Mouse (Mus musculus): ENCODE data around the gene Tctn1. TPM values are rescaled to one million over a fixed set of nuclear protein-coding genes. Genes with fewer than 3 reads are reported as not detected.
A peak's percentile ranks its signal among the peaks of the same experiment; 100 is the strongest.

Tctn1 gene
- polyA plus RNA-seq, 1 experiment: 22.1 TPM

- WGBS: 71% methylated on average over 4 of the region's 4 CpGs
- Histone ChIP-seq H3K27me3 (ENCODE audit: control insufficient read depth, insufficient read depth, low read length) (no peaks in the 10 kb centered on the region), H3K4me3 (ENCODE audit: extremely low read depth, insufficient read depth, insufficient read length) (no peak overlapping the region), H3K36me3 (ENCODE audit: control insufficient read depth, insufficient read depth, low read length) (peaks cover 35% of the 10 kb centered on the region), H3K27ac (ENCODE audit: insufficient read depth, low read length) (peak overlapping the region; percentile 68), H3K4me1 (ENCODE audit: control insufficient read depth, insufficient read depth, insufficient read length) (peaks cover 40% of the 10 kb centered on the region)
- DNase-seq (ENCODE audit: low read depth in 1 of 2, low spot score in 2 of 2): no peak
- no peak for TF ChIP-seq CTCF (IDR thresholded peaks at IDR 0.05; ENCODE audit: extremely low read depth, insufficient read depth, insufficient read length, insufficient replicate concordance)
- TF ChIP-seq POLR2A (IDR thresholded peaks at IDR 0.05; ENCODE audit: low read depth, low read length): no peak
These were observed 35.5 kb downstream of the Tctn1 start for GRCm38 (mm10) chr5:122228772-122229171.

GRCm38 (mm10) chr5:122228271-122228765 lies 35.9 kb downstream of the Tctn1 start:
- 73% methylated on average over 3 of the region's 3 CpGs for WGBS
- H3K27me3 ChIP-seq (ENCODE audit: control insufficient read depth, insufficient read depth, low read length): no peaks in the 10 kb centered on the region
- peak overlapping the region; percentile 72 for H3K27ac ChIP-seq (ENCODE audit: insufficient read depth, low read length)
- H3K4me3 ChIP-seq (ENCODE audit: extremely low read depth, insufficient read depth, insufficient read length): no peak overlapping the region
- H3K4me1 ChIP-seq (ENCODE audit: control insufficient read depth, insufficient read depth, insufficient read length): peaks cover 36% of the 10 kb centered on the region
- DNase-seq (ENCODE audit: low read depth in 1 of 2, low spot score in 2 of 2): peak in 1 of 2 experiments; percentile 40
- TF ChIP-seq POLR2A (IDR thresholded peaks at IDR 0.05; ENCODE audit: low read depth, low read length) (no peak), CTCF (IDR thresholded peaks at IDR 0.05; ENCODE audit: extremely low read depth, insufficient read depth, insufficient read length, insufficient replicate concordance) (no peak)
- peaks cover 31% of the 10 kb centered on the region for H3K36me3 ChIP-seq (ENCODE audit: control insufficient read depth, insufficient read depth, low read length)

DNA sequence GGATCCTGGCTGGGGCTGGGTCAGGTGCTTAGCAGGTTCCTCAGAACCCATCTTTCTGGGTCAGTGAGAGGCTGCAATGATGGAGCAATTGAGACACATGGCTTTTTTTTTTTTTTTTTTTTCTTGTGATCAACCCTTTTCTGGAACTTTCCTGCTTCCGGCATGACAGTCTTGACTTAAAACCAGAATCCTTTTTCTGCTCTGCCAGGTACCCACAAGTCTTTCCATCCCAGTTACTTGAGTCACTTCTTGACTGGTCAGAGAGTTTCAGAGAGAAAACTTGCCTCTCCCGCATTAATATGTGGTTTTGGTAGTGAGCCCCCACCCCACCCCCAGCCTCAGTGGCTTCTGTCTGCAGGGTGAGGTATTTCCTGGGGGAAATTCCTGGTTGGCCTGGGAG lies 40.0 kb downstream of the Tctn1 start:
- Histone ChIP-seq H3K27me3 (ENCODE audit: control insufficient read depth, insufficient read depth, low read length) (no peaks in the 10 kb centered on the region), H3K4me3 (ENCODE audit: extremely low read depth, insufficient read depth, insufficient read length) (no peak overlapping the region), H3K36me3 (ENCODE audit: control insufficient read depth, insufficient read depth, low read length) (peaks cover 45% of the 10 kb centered on the region), H3K4me1 (ENCODE audit: control insufficient read depth, insufficient read depth, insufficient read length) (peaks cover 45% of the 10 kb centered on the region), H3K27ac (ENCODE audit: insufficient read depth, low read length) (peak overlapping the region; percentile 58)
- WGBS: 84% methylated on average over 2 of the region's 2 CpGs
- no peak for DNase-seq (ENCODE audit: low read depth in 1 of 2, low spot score in 2 of 2)
- TF ChIP-seq POLR2A (IDR thresholded peaks at IDR 0.05; ENCODE audit: low read depth, low read length) (no peak), CTCF (IDR thresholded peaks at IDR 0.05; ENCODE audit: extremely low read depth, insufficient read depth, insufficient read length, insufficient replicate concordance) (no peak)

DNA sequence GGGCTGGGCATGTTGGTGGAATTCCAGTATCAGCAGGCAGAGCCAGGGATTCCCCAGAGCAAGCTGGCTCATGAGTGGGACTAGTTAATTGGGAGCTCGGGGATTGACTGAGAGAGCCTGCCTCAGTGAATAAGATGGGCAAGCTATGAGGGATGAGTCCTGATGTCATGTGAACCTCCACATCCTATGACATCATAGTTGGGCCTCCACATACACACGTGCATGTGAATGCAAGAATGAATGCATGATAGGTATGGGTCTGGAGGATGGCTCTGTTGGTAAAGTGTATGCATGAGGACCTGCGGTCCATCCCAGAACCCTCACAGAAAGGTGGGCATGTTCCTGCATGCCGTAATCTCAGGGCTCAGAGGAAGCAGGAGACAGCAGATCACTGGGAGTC lies 43.2 kb downstream of the Tctn1 start:
- TF ChIP-seq CTCF (IDR thresholded peaks at IDR 0.05; ENCODE audit: extremely low read depth, insufficient read depth, insufficient read length, insufficient replicate concordance) (no peak), POLR2A (IDR thresholded peaks at IDR 0.05; ENCODE audit: low read depth, low read length) (no peak)
- H3K36me3 ChIP-seq (ENCODE audit: control insufficient read depth, insufficient read depth, low read length): peaks cover 41% of the 10 kb centered on the region
- WGBS: 79% methylated on average over 4 of the region's 4 CpGs
- no peak for DNase-seq (ENCODE audit: low read depth in 1 of 2, low spot score in 2 of 2)
- no peaks in the 10 kb centered on the region for H3K27me3 ChIP-seq (ENCODE audit: control insufficient read depth, insufficient read depth, low read length)
- peak overlapping the region; percentile 99 for H3K27ac ChIP-seq (ENCODE audit: insufficient read depth, low read length)
- peaks cover 58% of the 10 kb centered on the region; the same call in 1 of the 2 replicates for H3K4me1 ChIP-seq (ENCODE audit: control insufficient read depth, insufficient read depth, insufficient read length)
- no peak overlapping the region for H3K4me3 ChIP-seq (ENCODE audit: extremely low read depth, insufficient read depth, insufficient read length)

DNA sequence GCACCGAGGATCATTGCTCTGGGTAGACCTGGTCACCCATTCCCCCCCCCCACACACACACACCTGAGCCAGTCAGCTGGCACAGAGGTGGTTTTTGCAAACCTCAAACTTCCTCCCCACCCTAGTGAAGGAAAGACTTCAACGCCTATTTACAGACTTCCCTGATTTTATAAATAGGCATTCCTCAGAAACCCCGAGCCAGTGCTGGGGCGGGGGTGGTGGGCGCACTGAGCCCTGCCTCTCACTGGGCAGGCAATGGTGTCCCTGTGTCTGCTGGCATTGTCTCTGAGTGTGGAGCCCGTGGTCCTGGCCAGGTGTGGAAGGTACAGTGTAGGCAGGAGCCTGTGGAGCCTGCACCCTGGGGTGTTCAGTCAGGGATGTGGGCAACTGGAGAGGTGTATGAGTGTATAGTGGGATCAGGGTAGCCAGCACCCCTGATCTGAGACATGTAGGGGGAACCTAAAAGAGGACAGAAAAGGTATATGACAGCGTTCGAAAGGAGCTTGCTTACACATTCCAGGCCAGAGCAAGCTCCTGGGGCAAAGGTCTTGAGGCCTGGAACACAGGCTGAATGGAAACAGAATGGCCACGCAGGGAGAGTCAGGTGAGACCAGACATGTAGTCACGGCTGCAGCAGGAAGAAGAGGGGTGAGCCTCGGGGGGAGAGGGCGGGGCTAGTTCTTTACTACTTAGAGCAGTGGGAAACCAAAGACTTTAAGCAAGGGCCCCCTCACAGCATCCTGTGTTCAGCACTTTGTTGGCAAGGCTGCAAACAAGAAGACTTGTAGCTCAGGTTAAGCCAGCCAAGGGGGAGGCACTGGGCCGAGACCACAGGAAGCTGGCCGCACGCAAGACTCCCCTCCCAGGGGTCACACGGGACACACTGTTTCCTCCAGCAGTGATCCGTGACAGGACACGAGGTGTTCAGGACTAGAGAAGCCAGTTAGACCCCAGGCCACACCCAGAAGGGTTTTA lies 44.3 kb downstream of the Tctn1 start:
- Histone ChIP-seq H3K27me3 (ENCODE audit: control insufficient read depth, insufficient read depth, low read length) (no peaks in the 10 kb centered on the region), H3K4me3 (ENCODE audit: extremely low read depth, insufficient read depth, insufficient read length) (peak overlapping the region; percentile 45), H3K36me3 (ENCODE audit: control insufficient read depth, insufficient read depth, low read length) (peaks cover 34% of the 10 kb centered on the region), H3K4me1 (ENCODE audit: control insufficient read depth, insufficient read depth, insufficient read length) (peaks cover 58% of the 10 kb centered on the region), H3K27ac (ENCODE audit: insufficient read depth, low read length) (peak overlapping the region; percentile 99)
- DNase-seq (ENCODE audit: low read depth in 1 of 2, low spot score in 2 of 2): peak; percentile 93 to 96
- TF ChIP-seq CTCF (IDR thresholded peaks at IDR 0.05; ENCODE audit: extremely low read depth, insufficient read depth, insufficient read length, insufficient replicate concordance) (no peak), POLR2A (IDR thresholded peaks at IDR 0.05; ENCODE audit: low read depth, low read length) (peak; percentile 17)
- WGBS: 8% methylated on average over 18 of the region's 18 CpGs

DNA sequence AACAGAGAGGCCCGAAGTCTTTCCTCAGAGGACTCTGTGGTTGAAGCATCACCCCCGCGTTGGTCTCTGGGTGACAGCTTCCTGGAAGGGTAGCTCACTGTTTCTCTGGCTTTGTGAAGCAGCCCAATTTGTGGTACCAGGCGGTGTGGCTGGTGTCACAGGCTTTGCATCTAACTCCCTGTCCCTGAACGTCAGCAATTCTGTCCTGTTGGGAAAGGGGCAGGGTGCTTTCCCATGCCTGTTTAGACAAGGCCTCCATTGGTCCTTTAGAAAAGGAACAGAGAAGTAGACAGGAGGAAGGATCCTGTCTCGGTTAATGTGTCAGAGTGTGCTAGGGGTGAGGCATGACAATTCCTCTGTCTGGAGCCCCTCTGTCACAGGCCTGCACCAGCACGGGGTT lies 45.3 kb downstream of the Tctn1 start:
- H3K36me3 ChIP-seq (ENCODE audit: control insufficient read depth, insufficient read depth, low read length): peaks cover 32% of the 10 kb centered on the region
- TF ChIP-seq POLR2A (IDR thresholded peaks at IDR 0.05; ENCODE audit: low read depth, low read length) (no peak), CTCF (IDR thresholded peaks at IDR 0.05; ENCODE audit: extremely low read depth, insufficient read depth, insufficient read length, insufficient replicate concordance) (no peak)
- peak overlapping the region; percentile 29; the same call in 1 of the 2 replicates for H3K4me3 ChIP-seq (ENCODE audit: extremely low read depth, insufficient read depth, insufficient read length)
- no peaks in the 10 kb centered on the region for H3K27me3 ChIP-seq (ENCODE audit: control insufficient read depth, insufficient read depth, low read length)
- H3K4me1 ChIP-seq (ENCODE audit: control insufficient read depth, insufficient read depth, insufficient read length): peaks cover 50% of the 10 kb centered on the region
- peak overlapping the region; percentile 99 for H3K27ac ChIP-seq (ENCODE audit: insufficient read depth, low read length)
- 8% methylated on average over 7 of the region's 7 CpGs for WGBS
- peak in 1 of 2 experiments; percentile 49 for DNase-seq (ENCODE audit: low read depth in 1 of 2, low spot score in 2 of 2)
